Mouse (Mus musculus) right cerebral cortex, postnatal 25 days (tissue): ENCODE results near the gene Cyp2b13.
"Not testable (repeated sequence)": the region's sequence is repeated elsewhere in the genome, so short reads cannot be mapped to it uniquely, and the experiment has no call there.

Source experiments
- DNase-seq: peaks from one replicate; pipeline ENCODE4 v3.0.0; 2022

Gene Cyp2b13

GRCm38 (mm10) chr7:26061197-26061596, at the start of gene Cyp2b13:
Cyp2b13 (plus strand) TSS chr7:26061497.
- DNase-seq, result not testable (repeated sequence)

DNA sequence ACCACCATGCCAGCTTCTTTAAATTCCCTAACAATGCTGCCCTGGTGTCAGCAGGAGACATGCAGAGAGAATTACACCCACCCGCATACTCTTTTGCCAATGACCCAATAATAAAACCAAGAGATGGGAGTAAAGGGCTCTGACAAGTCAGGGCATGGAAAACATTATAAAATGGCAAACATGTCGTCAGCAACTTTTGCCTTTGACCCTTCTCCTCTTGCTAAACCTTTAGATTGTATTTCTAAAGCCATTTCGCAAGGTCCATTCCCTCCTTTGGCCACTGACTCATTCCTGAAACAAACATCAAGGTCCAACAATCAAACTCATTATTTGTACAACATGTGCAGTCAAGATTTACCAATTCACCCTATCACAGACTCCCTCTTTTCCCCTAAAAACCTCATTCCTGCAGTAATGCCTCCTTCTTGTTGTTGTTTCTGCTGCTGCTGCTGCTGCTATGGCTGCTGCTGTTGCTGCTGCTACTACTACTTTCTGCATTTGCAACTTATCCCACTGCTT, 41.4 kb upstream of the Cyp2b13 start:
- DNase-seq, result not testable (repeated sequence)

- DNase-seq, result not testable (repeated sequence)
Measured at GRCm38 (mm10) chr7:26054885-26055630, 6.2 kb upstream of the Cyp2b13 start.

DNA sequence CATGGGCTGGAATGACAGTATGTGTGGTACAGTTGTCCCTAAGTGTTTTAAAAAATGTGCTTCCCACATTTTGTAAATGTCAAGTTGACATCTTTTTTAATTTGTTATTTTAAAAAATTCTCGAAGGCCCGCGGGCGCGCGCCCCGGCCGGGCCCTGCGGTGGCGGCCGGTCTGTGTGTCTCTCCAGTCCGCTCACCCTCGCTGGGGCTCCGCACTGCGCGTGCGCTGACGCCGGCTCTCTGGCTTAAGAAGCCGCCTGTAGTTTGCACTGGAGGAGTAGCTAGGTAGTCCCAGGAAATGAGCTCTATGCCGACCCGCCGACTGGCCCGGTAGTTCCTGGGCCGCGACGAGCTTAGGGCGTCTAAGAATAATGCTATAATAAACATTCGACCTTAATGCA, 10.4 kb downstream of the Cyp2b13 start:
- DNase-seq, result not testable (repeated sequence)

GRCm38 (mm10) chr7:26082595-26082994, 21.3 kb downstream of the Cyp2b13 start:
- no peak for DNase-seq

GRCm38 (mm10) chr7:26087391-26087790, 26.1 kb downstream of the Cyp2b13 start:
- DNase-seq, result no peak

DNA sequence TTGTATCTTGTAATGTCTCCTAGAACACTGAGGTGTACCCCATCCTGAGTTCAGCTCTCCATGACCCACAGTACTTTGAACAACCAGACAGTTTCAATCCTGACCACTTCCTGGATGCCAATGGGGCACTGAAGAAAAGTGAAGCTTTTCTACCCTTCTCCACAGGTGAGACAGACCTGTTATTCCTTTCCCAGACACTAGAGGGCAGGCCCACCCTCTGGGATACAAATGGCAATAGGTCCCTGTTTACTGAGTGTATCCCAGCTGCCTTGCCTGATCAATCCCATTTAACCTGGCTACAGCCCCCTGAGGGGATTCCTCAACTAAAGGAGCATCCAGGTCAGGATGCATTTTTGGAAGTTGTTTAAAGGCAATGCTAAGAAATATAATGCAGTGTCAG, 27.3 kb downstream of the Cyp2b13 start:
- not testable (repeated sequence) for DNase-seq

- DNase-seq, result not testable (repeated sequence)
Measured at GRCm38 (mm10) chr7:26139623-26140022, 78.3 kb downstream of the Cyp2b13 start.

DNA sequence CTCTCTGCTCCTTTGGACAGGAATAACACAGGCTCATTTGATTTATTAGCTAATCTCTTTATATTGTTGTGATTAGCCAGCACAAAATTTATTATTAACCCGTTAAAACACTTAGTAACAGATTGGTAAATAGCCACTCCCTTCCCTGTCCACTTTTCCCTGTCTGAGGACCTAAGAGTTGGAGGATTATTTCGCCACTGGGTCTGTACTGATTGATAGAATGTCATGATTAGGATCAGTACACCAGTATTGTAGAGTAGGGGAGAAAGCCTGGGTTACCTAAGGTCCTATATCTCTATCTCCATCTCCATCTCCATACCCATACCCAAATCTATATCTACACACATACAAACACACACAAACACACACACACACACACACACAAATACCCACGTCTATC, 82.4 kb downstream of the Cyp2b13 start:
- DNase-seq, result not testable (repeated sequence)
